Mouse (Mus musculus) kidney, adult 2 months (tissue): Measurements from ENCODE around the gene Mvb12b.

Experiments used
- CTCF ChIP-seq: fragments of 200-500 bp; conservative IDR thresholded peaks from 2 replicates; pipeline ENCODE4 v1.5.1; 2011; ENCODE audit warnings: low read depth, mild to moderate bottlenecking, control low read depth, low read length, moderate library complexity, mixed read lengths; ENCODE audit not compliant: insufficient read depth, insufficient read length
- POLR2A ChIP-seq: fragments of 200-500 bp; IDR thresholded peaks from one replicate; pipeline ENCODE4 v1.6.1; 2011; ENCODE audit warnings: low read depth, low read length, control low read depth

GRCm38 (mm10) chr2:33708831-33709230 is 178.9 kb downstream of the Mvb12b start:
- TF ChIP-seq CTCF: no peak
- TF ChIP-seq POLR2A: no peak
